Mouse (Mus musculus): Measurements from ENCODE around the gene Cd68. TPM values are rescaled to one million over a fixed set of nuclear protein-coding genes. Genes with fewer than 3 reads are reported as not detected.
A peak's percentile ranks its signal among the peaks of the same experiment; 100 is the strongest.

The Cd68 gene
- total RNA-seq, 1 experiment from 2014 or later, result 203 TPM

DNA sequence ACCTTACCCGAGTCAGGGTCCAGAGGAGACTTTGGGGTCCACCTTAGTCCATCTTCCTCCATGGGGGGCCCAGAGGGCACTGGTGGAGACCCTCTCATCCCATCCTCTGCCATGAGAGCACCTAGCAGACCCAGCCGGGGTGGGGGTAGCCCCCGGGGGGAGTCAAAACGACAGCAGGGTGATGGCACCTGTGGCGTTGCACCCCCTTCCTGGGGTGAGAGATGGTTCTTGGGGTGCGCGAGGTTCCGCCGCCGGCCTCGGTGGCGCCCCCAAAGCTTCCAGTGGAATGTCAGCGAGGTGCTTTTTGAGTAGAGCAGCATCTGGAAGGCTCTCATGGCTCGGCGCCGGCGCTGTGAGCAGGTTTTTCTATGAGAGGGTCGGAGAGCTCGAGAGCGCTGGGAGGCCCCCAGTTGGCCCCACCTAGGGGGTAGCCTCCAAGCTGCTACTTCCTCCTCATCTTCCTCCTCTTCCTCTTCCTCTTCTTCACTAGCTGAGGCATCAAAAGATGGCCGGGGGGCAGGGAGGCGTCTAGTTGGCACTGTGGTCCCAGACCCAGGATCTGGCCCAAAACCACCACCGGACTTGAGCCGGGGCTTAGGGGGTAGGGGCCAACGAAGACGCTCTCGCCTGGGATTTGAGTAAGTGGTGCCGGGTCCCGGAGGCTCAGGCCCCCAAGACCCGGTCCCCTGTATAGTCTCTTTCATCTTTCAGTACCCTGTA is 14.3 kb upstream of the Cd68 start:
- no peak for ATAC-seq (replicated peaks; ENCODE audit: insufficient number of reproducible peaks, low FRiP score, low TSS enrichment, poor library complexity, severe bottlenecking)

- no peak for ATAC-seq (replicated peaks; ENCODE audit: insufficient number of reproducible peaks, low FRiP score, low TSS enrichment, poor library complexity, severe bottlenecking)
Observed at GRCm38 (mm10) chr11:69679144-69679543, 13.2 kb upstream of the Cd68 start.

DNA sequence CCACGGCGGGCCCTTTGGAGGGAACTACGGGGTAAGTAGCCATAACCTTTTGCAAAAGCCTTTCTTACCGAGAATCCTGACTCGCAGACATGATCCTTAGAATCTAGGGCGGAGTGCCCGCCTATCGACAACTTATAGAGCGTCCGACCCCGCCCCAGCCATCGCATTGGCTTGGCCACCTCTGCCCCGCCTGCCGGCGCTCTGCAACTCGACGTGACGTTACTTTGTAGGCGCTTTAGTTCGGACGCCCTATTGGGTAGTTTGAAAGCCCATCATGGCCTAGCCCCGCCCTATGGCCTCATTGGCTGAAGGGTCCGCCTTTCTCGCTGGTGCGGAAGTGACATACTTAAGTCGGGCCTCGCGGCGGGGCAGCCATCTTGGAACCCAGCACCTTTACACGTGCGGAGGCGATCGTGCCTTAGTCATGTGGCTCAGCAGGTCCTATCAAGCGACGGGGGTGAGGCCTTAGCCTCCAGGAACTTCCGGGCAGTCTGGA is 6.3 kb upstream of the Cd68 start, which contains the start of gene Eif4a1:
Gene Eif4a1 (minus strand): TSS at position 213 of the 496 bp plus-strand sequence.
- ATAC-seq (replicated peaks; ENCODE audit: insufficient number of reproducible peaks, low FRiP score, low TSS enrichment, poor library complexity, severe bottlenecking), result peak; percentile 85

DNA sequence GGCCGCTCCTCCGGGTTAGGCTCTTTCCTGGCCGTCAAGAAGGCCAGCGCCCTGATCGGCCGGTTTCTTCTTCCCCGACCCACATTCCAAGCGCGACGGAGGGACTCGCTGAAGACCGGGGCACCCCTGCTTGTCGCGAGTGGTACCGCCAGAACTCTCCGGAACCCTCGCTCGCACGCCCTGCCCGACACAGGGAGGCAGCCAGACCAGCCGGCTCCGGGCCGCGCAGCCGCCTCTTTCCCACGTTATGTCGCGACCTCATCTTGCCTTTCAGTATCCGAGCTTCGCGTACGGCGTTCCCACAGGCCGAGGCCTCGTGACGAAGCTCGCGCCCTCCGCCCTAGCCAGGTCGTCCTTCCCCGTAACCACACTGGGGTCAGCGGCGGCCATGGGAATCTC is 5.8 kb upstream of the Cd68 start:
- no peak for ATAC-seq (replicated peaks; ENCODE audit: insufficient number of reproducible peaks, low FRiP score, low TSS enrichment, poor library complexity, severe bottlenecking)

DNA sequence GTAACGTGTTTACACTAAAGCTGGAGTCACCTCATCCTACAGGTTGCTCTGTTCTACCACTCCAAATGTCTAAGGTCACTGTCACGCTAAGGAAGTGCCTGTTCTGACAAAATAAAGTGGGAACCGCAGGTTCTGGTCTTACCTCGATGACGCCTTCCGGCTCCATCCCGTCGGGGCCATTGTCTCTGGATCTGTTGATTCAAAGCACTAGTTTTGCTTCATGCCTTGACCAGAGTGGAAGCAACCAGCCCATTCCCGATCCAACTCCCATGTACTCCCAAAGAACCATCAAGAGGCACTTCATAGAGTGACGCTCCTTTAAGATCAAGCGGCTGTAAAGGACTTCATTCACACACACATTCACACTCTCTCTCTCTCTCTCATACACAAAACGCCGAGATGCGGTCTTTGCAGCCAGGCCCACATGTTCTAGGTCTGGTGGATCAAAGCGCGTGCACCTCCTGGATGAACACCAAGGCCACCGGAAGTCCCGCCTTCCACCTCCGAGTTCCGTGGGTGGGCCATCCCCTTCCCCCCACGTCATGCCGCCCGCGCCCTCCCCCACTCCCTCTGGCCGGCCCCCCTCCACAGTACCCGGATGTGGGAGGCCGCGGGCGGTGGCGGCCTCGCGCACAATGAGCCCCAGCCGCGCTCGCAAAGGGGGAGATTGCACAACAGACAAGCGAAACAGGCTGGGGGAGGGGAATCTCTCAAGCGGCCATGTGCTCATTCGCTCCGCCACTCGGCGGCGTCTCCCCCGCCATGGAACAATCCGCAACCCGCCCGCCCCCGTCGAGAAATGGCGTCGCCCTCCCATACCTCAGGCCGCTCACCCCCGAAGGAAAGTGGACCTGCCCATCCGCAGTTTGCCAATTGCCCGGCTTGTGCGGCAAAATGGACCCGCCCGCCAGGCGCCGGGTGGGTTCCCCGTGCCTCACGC is 5.1 kb upstream of the Cd68 start:
- peak; percentile 66 for ATAC-seq (replicated peaks; ENCODE audit: insufficient number of reproducible peaks, low FRiP score, low TSS enrichment, poor library complexity, severe bottlenecking)

GRCm38 (mm10) chr11:69666665-69667005 is 682 bp upstream of the Cd68 start:
- no peak for ATAC-seq (replicated peaks; ENCODE audit: insufficient number of reproducible peaks, low FRiP score, low TSS enrichment, poor library complexity, severe bottlenecking)

- no peak for ATAC-seq (replicated peaks; ENCODE audit: insufficient number of reproducible peaks, low FRiP score, low TSS enrichment, poor library complexity, severe bottlenecking)
Observed at GRCm38 (mm10) chr11:69665457-69665960, 444 bp downstream of the Cd68 start.

DNA sequence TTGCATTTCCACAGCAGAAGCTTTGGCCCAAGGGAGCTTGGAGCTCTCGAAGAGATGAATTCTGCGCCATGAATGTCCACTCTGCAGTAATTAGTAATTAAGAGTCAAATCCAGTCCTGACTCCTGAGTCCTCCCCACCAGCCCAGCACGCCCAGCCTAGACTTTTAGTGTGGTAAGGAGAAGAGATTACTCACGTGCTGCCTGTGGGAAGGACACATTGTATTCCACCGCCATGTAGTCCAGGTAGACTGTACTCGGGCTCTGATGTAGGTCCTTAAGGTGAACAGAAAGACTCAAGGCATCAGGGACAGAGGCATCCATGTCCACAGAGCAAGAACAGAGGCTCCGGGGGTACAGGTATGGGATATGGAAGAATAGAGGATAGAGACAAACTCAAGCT is 1.1 kb downstream of the Cd68 start:
- ATAC-seq (replicated peaks; ENCODE audit: insufficient number of reproducible peaks, low FRiP score, low TSS enrichment, poor library complexity, severe bottlenecking), result no peak

DNA sequence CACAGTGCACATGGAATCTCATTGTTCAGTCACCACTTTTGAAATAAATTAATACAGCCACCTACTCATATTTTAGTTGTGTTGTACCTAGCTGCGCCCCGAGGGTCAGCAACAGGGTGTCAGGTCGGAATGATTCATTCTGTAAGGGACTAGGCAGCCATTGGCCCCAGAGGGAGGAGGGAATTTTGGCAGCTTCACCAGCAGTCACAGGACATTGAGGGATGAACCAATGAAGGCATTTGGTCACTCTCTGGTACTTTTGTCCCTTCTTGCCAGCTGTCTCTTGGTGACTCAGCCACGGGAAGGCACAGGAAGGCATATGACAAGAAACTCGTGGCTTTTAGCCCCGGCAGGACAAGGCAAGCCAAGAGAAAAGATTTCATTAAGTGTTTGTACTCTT is 2.2 kb downstream of the Cd68 start:
- no peak for ATAC-seq (replicated peaks; ENCODE audit: insufficient number of reproducible peaks, low FRiP score, low TSS enrichment, poor library complexity, severe bottlenecking)

DNA sequence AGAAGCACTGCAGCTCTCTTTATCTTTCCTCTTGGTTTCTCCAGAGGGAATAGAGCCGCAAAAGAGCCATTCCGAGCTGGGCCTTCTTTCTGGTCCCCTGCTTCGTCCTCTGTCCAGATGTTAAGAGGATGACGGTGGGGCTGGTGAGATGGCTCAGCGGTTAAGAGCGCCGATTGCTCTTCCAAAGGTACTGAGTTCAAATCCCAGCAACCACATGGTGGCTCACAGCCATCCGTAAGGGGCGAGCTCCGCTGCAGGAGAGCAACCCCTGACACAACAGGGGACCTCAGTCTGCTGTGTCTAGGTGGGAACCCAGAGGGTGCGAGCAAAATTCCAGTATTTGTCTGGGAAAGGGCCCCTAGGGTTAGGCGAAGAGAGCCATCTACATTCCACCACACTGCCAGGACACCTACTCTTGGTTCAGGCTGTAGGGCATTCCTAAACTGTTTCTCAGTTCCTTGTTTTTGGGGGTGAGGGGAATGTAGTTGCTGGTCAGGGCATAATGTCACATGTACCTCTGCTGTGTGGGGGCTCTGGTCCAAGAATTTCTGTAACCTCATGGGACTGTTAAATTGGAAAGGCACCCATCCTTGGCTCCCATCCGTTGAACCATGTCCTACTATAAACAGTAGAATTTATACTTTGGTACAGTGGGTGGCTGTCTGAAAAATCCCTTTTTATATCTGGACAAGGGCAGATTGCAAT is 2.8 kb downstream of the Cd68 start:
- ATAC-seq (replicated peaks; ENCODE audit: insufficient number of reproducible peaks, low FRiP score, low TSS enrichment, poor library complexity, severe bottlenecking), result no peak

- ATAC-seq (replicated peaks; ENCODE audit: insufficient number of reproducible peaks, low FRiP score, low TSS enrichment, poor library complexity, severe bottlenecking), result peak; percentile 67
Observed at GRCm38 (mm10) chr11:69662213-69662966, 3.6 kb downstream of the Cd68 start, which contains the start of gene Mpdu1. Gene Mpdu1 (minus strand): TSS chr11:69662642.

DNA sequence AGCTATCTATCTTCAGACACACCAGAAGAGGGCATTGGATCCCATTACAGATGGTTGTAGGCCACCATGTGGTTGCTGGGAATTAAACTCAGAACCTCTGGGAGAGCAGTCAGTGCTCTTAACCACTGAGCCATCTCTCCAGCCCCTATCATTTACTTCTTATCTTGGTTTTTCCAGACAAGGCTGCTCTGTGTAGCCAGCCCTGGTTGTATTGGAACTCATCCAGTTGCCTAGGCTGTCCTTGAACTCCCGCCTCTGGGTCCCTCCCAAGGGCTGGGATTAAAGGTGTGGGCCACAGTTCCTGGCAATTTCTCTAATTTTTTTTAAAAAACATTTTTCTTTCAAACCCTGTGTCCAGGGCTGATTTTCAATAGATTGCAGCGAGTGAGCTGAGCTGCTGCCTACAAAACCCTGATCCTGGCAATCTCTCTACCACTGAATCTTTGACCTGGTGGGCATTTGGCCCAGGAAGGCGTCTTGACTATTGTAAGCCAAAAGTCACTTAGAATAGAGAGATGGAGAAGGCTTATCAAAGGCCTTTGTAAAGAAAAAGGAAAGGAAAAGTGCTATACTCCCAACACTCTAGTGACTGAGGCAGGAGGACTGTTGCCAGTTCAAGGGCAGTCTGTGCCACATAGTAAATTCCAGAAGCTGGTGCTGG is 4.6 kb downstream of the Cd68 start:
- ATAC-seq (replicated peaks; ENCODE audit: insufficient number of reproducible peaks, low FRiP score, low TSS enrichment, poor library complexity, severe bottlenecking), result no peak

GRCm38 (mm10) chr11:69657462-69657881 is 8.5 kb downstream of the Cd68 start:
- no peak for ATAC-seq (replicated peaks; ENCODE audit: insufficient number of reproducible peaks, low FRiP score, low TSS enrichment, poor library complexity, severe bottlenecking)

DNA sequence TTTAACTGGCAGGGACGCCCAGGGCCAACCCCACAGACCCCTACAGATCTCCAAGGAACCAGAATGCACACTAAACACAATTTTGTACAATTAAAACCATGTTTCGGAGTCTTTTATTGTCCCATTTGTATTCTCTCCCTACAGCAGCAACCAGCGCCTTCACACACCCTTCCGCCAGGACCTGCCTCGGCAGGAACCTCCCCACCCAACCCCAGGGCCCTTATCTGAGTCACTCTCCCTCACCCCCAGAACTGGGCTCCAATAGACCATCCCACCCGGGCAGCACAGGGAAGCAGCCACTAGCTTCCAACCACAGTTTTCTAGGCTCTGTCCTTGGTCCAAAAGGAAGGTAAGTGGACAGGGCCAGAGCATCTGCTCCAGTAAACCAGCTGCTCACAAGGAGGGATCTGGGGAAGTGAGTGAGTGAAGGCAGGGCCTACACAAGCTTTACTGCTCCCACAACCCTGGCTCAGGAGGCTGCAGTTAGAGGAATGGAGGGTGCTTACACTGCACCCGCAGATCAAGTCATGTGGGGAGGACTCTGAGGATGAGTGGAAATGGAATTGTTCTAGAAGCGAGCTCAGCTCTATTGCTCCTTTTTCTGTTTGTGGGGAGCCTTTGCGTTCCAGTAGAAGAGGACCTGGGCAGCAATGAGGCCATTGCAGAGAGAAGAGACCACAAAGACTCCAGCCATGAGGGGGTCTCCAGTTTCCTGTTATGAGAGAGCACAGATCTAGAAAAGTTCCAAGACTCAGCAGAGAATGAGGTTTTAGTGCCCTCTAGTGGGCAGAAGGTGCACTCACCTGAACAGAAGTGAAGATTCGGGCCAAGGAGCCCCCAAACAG is 9.1 kb downstream of the Cd68 start:
- no peak for ATAC-seq (replicated peaks; ENCODE audit: insufficient number of reproducible peaks, low FRiP score, low TSS enrichment, poor library complexity, severe bottlenecking)

- ATAC-seq (replicated peaks; ENCODE audit: insufficient number of reproducible peaks, low FRiP score, low TSS enrichment, poor library complexity, severe bottlenecking), result no peak
Observed at GRCm38 (mm10) chr11:69656065-69656455, 9.9 kb downstream of the Cd68 start.

DNA sequence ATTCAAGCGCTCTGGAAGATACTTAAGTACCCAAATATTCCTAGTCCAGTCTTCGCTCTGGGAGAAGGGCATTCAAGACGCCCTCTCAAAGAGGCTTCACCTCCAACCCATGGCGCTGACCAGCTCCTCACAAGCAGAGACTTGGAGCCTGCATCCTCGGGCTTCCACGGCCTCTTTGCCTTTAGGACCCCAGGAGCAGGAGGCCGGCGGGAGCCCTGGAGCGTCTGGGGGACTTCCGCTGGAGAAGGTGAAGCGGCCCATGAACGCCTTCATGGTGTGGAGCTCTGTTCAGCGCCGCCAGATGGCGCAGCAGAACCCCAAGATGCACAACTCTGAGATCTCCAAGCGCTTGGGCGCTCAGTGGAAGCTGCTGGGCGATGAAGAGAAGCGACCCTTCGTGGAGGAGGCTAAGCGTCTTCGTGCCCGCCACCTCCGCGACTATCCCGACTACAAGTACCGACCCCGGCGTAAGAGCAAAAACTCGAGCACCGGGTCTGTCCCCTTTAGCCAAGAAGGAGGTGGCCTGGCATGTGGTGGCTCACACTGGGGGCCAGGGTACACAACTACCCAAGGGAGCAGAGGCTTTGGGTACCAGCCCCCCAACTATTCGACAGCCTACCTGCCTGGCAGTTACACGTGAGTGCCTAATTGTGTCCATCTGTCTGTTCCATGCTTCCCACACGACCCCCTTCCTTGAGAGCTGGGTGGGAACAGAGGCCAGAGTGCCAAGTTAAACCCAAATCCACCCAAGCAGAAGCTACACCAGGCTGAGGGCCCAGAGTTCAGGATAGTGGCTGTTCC is 10.5 kb downstream of the Cd68 start, which contains the start of gene Sox15:
Gene Sox15 (plus strand): TSS at position 51 of the 801 bp plus-strand sequence.
- ATAC-seq (replicated peaks; ENCODE audit: insufficient number of reproducible peaks, low FRiP score, low TSS enrichment, poor library complexity, severe bottlenecking), result peak; percentile 30; the same call in 1 of the 2 replicates

All from monocyte, adult 5-6 weeks (primary cell).